Comparison of ENCODE assay signal across 8 mouse cellular contexts in the genomic region with DNA sequence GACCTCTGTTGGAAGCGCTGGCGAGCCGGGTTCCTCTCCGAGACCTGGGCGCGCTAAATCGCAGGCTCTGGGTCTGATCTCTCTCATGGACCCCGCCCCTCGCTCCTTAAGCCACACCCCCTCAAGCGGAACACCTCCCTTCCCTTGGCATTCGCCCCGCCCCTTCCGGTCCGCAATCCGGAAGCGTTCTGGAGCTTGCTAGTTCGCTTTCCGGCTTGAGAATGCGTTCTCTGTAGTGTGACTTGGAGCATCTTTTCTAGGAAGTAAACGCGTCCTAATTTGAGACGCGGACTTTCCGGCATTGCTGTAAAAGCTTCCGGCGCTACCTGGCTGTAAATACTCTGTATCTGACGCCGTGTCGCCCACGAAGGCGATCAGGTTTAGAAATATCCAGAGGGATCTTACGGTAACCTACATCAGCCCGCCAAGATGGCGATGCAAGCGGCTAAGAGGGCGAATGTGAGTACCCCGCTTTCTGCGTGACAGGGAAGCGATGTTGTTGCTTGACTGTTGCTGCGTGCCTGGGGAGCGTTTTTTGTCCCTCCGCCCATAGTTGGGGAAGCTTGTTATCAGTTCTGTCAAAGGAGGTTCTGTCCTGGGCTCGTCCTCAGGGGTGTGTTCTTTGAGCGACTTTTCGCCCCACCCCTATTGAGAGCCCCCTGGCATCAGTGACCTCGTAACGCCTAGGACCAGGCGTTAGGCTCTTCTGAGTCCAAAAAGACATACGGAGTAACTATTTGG. TPM values are rescaled to one million over a fixed set of nuclear protein-coding genes. Genes with fewer than 3 reads are reported as not detected.
DNase-seq lines count a peak whose midpoint lies in the region; ATAC-seq lines count a peak whose summit lies in the region.

A gene (plus strand): TSS at position 184 of the 741 bp plus-strand sequence.

- ATAC-seq in megakaryocyte progenitor cell, adult 5-6 weeks (replicated peaks; ENCODE audit: poor library complexity): peak; percentile 96

- peak; percentile 99 for DNase-seq in adipocyte (ENCODE audit: low spot score)
- DNase-seq in embryo, embryonic 10 days (ENCODE audit: low spot score): peak; percentile 97
- peak; percentile 99 for DNase-seq in gastrocnemius, postnatal 10 days
- DNase-seq in induced T-regulatory cell, adult 2 months (ENCODE audit: low read depth): peak; percentile 100
- peak; percentile 88 to 98 for DNase-seq in left cerebral cortex, adult 9 months (ENCODE audit: low spot score in 2 of 2)
- peak; percentile 97 for DNase-seq in right cerebral cortex, postnatal 14 days
- DNase-seq in urinary bladder, postnatal 36 days (ENCODE audit: low spot score in 2 of 2): peak; percentile 99

RNA-seq across cellular contexts. Expression of the gene that starts here (rescaled TPM):
- 10 to 100 TPM; 55.5 to 64.4 TPM for total RNA-seq in gastrocnemius, postnatal 10 days (2021)
- 258 and 286 TPM in 2 replicates for total RNA-seq in megakaryocyte progenitor cell, adult 5-6 weeks (2015)
- total RNA-seq in megakaryocyte progenitor cell, adult 5-6 weeks (2017): 158 and 165 TPM in 2 replicates

Comparison
In these comparisons a context has a peak if more than half of its experiments do, and no peak if none do; other contexts are left out.
1. Peak in every context shown above with its lines: DNase-seq and ATAC-seq.